Mouse (Mus musculus) heart, adult 10 weeks (tissue): ENCODE data around the gene Gm2888. TPM values are rescaled to one million over a fixed set of nuclear protein-coding genes. Genes with fewer than 3 reads are reported as not detected.

Source experiments
- polyA plus RNA-seq: library from polyadenylated mRNA; stranded (reverse); fragments of 350-450 nt; fragmentation: Illumina TruSeq; extraction: RNeasy Lipid Tissue Mini Kit (QIAGEN cat#74804); gene quantifications from one replicate; pipeline ENCODE4 v1.2.3, GENCODE M21; 2014; ENCODE audit warnings: low read depth, low replicate concordance

The Gm2888 gene
- not detected for polyA plus RNA-seq

DNA sequence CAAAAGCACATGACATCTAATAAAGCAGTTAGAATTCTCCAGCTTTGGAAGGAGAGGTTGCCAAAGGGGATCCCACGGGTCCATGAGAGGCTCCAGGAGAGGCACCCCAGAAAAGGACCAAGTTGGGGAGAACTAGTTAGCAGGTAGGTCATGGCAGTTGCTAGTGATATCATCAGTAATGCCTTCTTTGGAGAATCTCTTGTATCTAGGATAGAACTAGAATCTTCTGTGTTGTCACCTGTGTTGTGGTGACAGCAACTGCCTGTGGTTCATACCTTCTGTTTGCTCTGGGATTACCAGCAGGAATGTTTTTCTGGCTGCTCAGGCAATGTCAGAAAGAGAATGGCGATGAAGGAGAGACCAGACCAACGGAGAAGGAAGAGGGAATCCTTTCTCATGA lies at the start of gene Gm2888:
Gm2888 (plus strand) TSS at position 301 of the 400 bp plus-strand sequence.

DNA sequence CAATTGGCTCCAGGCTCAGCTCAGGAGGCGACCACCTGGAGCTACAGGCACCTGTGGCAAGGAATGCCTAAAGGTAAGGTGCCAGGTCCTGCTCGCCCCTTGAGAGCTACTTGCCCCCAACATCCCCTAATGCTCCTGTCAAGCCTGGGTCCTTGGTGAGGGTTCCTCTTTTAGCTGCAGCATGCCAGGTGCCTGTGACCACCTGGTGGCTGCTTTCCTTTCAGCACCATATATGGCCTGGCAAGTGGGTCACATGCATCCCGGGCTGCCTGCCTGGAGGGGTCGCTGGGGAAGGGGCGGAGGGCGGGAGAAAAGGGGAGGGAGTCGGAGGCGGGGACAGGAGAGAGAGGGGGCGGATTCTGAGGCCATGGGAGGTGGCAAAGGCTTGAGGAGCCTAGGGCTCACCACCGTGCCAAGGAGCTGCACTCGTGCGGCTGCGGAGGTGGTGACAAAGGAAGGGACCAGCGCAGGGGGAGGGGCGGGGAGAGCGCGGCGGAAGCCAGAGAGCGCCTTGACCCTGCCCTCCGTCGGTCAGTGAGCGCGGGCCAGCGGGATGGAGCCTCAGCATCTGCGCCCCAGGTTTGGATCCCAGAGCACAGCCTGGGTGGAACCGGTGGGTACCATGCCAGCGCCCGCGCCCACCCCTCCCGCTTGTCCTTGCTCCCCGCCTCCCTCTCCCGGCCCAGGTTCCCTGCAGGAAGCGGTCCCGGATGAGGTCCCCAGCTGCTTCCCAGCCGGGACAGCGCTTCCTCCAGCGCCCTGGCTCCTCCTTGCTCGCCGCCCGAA lies 19.1 kb downstream of the Gm2888 start, which contains the start of gene Gm2897:
Gm2897 (plus strand) TSS at position 559 of the 786 bp plus-strand sequence.

Other genes starting within 250 kb of the Gm2888 start
- gene Gm2897, start 19.3 kb downstream of the Gm2888 start, polyA plus RNA-seq = 0.31 TPM
- not detected for gene Gm10340, start 104.0 kb downstream of the Gm2888 start, polyA plus RNA-seq
- not detected for gene Gm5795, start 158.3 kb downstream of the Gm2888 start, polyA plus RNA-seq
- 1.8 TPM for gene D830030K20Rik, start 178.5 kb downstream of the Gm2888 start, polyA plus RNA-seq